Mouse (Mus musculus): ENCODE measurements at regions not wholly inside any gene's neighbourhood (a gene's known extent, or its start where the extent isn't known, plus 50 kb on each side); places are given as distances from the start of the nearest gene placed in this dataset.
A peak's percentile ranks its signal among the peaks of the same experiment; 100 is the strongest.

DNA sequence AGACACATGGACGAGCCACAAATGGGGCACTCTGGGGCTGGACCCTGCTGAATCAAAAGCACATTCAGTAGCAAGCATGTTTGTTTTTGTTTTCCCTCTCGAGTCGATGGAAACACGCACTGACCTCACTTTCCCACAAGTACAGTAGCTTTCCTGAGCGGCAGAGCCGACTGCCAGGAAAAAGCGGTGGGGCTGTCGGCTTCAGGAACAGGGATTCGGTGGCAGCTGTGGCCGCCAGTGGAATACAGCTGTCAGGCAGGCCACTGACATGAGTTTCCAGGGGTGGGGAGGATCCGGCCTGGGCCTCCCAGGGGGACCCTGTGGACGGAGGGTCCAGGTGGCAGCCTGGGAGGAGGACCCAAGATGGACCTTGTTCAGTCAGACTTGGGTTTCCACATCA is 157.0 kb downstream of the Fgf18 start:
- no peak for DNase-seq (ENCODE audit: low read depth, low spot score)

DNA sequence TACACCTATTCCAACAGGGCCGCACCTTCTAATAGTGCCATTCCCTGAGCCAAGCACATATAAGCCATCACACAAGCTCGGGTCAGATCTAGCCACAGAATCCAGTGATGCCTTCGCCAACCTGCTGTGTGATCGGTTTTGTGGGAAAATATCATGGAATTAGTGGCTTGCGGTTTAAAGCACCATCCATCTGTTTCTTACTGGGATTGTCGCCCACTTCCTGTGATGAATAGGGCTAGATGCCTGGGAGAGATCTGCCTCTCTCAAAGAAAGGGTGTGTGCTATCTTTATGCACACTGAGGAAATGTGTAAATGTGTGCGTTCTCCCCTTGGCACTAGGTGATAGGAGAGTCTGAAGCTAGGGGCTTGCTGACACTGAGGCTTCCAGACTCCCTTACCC is 154.5 kb upstream of the Smim23 start:
- DNase-seq (ENCODE audit: low read depth, low spot score), result no peak

DNA sequence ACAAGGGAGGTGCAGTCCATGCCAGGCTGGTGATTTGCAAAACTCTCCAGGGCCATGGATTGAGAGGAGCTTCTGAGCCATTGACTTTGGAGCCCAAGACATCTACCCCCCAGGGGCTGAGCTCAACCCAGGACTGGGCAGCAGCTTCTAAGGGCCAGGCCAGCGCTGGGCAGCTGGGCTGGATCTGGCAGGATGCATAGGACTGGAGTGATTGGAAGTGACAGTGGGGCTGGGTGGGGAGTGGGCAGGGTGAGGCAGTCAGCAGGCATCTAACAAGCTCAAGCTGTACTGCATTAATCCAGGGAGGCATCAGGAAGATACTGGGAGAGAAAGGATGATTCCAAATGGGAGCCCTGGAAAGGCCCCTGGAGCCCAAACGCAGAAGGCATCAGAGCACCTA is 152.2 kb upstream of the Smim23 start:
- no peak for DNase-seq (ENCODE audit: low read depth, low spot score)

DNA sequence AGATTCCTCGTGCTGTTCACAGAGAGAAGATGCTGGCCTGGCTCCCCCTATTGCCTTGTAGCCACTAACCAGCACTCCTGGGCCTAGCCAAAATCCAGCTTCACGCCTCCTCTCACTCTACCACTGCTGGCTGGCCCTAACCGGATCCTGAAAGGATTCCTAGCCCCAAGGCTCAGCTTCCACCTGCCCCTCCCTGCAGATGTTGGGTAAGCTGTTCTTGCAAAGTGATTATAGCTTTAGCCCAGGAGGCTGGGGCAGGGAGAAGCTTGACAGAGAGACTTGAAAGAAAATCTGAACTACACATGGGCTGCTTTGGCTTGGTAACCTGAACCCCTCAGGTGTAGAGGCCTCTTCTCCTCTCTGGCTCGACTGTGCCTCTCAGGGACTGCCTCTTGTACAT is 149.0 kb upstream of the Smim23 start:
- DNase-seq (ENCODE audit: low read depth, low spot score), result no peak

DNA sequence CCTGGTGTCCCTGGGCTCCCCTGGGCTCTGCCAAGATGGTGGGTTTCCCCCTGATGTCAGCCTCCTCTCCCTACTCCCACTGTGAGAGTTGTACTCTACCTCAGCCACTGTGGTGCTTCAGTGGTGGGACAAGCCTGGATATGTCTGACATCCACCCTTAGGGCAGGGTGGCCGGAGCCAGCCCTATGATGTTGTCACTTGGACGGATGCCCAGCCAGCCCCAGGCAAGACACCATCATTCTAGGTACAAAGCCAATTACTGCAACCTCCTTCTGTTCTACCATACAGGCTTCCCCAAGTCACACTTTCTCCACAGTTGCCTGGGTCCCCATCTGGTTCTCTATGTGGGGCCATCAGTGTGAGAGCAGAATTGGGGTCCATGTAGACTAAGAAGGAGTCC is 141.0 kb upstream of the Smim23 start:
- peak; percentile 35 for DNase-seq (ENCODE audit: low read depth, low spot score)

DNA sequence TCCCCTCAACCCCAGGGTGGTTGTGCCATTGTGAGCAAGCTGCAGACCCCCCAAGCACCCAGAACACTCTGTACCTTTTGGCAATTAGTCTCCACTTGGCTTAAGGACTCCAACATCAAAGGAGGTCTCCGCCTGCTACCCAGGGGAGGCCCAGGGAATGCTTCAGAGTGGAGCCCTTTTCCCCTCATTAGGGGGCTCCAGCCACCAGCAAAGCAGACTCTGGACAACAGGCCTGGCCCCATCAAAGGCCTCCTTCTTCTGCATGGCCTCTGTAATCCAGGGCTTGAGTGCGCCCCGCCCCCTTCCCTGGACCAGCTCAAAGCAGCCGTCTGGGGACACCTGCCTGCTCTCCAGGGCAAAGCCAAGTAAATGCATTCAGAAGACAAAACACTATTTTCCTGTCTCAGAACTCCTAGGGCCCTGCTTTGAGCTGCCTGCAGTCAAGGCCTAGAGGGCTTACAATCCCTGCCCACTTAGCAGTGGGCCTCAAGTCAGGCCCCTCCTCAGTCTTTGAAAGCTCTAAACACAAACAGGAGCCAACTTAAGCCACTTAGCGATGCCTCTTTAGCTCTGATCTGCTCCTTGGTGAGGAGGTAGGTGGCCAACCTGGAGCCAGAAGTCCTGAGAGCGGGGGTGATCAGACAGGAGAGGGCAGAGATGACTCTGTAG is 139.4 kb upstream of the Smim23 start:
- DNase-seq (ENCODE audit: low read depth, low spot score), result no peak

DNA sequence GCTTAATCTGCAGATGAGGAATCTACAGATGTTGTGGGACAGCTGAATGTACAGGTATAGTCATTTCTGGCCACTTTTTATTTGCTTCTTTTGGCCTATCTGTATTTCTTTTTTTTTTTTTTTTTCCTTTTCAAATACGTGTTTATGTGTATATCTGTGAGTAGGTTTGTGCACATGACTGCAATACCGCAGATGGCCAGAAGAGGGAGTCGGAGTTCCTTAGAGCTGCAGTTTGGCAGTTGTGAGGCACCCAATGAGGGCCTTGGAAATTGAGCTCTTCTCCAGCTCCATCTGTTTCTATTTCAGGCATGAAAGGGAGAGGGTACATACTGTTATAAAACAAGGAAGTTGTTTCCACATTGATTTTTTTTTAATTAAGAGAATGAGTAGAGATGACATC is 137.2 kb upstream of the Smim23 start:
- peak; percentile 20 for DNase-seq (ENCODE audit: low read depth, low spot score)

DNA sequence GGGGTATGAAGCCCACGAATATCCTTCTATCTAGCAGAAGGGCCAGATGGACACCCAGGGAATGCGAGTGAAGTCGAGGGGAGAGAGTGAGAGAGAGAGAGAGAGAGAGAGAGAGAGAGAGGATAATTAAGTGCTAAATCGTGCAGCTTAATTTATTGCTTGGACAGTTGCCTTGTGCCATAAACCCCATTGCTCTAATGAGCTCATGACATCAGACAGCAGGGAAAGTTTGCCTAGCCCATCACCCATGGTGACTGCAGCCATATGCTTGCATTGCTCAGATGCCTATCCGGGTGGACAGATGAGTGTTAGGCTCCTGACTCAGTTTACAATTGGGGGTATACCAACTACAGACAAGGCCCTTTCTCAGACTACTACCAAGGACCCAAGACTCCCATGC is 134.6 kb upstream of the Smim23 start:
- DNase-seq (ENCODE audit: low read depth, low spot score), result no peak

DNA sequence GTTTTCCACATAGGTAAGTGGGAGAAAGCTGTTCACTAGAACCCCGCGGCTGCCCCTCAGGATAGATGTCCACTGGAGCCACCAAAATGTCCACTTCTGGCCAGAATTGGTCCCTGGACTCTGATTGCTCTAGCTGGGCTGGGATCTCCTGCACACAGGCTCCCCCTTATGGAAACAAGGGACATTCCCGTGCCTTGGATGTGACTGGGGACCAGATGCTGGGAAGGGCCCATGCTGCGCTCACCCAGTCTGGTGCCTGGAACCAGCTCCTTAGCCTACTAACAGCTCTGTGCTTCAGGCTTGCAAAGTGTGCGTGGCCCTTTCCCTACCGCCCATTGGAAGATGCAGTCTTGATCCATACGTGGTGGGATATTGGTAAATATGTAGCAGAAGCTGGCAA is 132.6 kb upstream of the Smim23 start:
- peak; percentile 54 for DNase-seq (ENCODE audit: low read depth, low spot score)

DNA sequence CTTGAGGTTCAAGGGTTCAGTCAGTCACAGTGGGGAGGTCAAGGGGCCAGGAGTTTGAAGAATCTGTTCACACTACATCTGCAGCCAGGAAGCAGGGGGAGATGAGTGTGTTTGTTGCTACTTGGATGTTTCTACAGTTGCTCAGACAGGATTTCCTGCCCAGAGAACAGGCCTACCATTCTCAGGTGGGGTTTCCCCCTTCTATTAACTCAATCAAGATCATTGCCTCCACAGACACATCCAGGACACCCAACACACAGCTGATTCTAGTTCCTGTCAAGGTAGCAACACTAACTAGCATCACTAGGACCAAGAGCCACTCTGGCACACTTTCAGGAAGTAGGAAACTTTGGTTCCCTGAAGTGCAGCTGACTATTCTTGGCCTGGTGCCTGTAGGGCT is 127.9 kb upstream of the Smim23 start:
- no peak for DNase-seq (ENCODE audit: low read depth, low spot score)

DNA sequence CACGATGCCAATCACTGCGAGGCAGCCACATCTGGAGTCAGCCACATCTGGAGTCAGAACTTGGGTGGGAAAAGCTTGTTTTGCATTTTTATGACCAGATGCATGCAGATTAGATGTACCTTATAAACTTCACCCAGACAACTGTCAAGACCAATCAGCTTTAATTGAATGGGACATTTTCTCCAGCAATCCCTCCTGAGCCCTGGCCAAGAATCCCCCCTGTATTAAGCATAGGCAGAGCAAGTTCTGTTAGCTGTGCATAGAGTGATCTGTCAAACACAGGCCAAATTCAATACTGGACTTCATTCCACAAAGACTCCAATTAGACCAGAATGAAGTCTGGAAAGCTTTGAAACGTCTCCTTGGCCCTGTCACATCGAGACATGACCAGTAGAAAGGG is 123.7 kb upstream of the Smim23 start:
- no peak for DNase-seq (ENCODE audit: low read depth, low spot score)

DNA sequence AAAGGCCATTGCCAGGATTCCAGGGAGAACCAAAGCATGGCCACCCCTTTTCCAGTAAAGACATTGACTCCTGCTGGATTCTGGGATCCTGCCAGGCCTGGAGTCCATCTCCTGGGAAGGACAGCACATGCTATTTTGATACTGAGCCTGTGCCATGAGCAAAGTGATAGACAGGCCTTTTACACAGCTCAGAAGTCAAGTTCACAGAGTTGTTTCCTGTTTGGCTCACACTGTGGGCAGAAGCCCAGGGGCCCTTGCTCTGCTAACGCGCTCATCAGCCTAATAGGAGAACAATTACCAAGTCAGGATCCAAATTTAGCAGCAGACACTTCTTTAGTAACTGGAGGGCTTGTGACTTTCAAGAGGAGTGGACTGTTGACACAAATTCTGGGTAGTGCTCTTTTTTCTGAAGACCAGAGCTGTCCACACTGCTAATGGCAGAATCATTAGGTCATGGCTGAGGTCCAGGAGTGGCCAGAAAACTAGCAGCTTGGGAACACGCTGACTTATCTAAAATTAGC is 122.1 kb upstream of the Smim23 start:
- no peak for DNase-seq (ENCODE audit: low read depth, low spot score)

DNA sequence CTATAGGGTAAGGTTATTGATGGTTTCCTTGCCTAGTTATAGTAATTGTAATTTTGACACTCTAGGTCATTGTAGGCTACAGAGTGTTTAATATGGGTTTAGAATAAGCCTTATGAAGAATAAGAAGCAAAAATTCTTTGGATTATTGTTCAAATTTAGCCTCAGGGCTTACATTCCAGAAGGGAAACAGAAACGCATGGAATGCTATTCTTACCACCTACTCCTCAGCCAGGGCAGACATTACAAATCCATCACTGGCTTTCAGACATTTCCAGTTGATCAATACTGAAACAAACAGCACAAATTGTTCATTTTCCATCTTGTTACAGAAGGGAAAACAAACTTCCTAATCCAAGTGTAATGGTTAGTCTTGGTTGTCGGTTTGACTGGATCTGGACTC is 120.7 kb upstream of the Smim23 start:
- peak; percentile 59 for DNase-seq (ENCODE audit: low read depth, low spot score)

DNA sequence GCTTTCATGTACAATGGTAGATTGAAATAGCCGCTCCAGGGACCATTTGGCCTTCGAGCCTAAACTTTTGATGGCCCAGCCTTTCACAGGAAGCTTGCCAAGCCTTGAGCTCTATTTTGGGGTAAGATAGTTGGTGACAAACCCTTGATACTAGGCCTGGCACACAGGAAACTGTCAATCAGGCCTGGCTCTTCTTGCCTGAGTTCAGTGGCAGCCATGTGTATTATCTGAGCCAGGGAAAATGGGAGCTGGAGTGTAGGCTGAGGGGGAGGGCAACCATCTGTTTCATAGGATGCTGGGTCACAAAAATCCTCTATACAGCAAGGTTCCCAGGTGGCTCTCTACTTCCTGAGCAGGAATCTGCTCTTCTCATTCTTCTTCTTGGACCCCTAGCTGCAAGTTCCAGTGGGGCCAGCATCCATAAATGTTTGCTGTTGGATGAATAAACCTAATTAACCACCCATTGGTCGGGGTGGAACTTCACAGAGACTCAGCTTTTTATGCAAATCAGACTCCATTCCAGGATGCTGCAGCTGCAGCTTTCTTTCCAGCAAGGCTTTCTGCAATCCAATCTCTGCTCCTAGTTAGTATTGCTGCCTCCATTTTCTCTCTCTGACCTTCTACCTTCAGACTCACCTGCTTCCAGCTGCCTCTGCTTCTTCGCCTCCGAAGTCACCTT is 117.1 kb upstream of the Smim23 start:
- DNase-seq (ENCODE audit: low read depth, low spot score), result no peak

DNA sequence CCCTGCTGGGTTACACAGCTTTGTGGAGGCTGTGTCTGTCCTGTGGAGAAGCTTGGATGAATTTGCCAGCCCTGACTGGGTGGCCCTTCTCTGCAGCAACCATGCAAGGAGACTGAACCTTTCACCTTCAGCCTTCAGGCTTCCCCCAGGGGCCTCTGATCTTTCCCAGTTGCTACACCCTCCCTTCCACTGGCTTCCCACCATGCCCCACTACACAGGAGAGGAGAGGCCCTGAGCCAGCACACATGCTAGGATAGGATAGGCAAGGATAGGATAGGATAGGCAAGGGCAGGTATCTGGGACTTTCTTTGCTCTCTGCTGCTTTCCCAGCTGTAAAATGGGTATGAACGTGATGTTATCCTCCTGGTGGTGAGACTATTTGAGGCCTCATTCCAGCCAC is 114.7 kb upstream of the Smim23 start:
- no peak for DNase-seq (ENCODE audit: low read depth, low spot score)

DNA sequence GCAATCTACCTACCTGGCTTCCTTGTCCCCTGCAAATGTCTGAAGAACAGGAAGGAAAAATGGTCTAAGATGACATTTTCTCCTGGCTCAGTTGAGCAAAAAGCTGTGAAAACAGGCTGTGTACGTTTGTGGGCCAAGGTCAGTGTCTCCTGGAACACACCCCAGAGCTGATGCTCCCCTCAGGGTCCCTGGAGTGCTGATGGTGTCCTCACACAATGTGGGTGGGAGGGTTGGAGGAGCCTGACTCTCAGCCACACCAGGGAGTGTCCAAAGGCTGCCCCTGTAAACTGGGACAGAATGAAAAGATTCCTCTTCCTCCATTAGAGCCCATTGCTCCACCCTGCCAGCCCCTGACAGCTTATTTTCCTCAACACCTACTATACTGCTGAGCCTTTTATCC is 112.8 kb upstream of the Smim23 start:
- DNase-seq (ENCODE audit: low read depth, low spot score), result no peak

DNA sequence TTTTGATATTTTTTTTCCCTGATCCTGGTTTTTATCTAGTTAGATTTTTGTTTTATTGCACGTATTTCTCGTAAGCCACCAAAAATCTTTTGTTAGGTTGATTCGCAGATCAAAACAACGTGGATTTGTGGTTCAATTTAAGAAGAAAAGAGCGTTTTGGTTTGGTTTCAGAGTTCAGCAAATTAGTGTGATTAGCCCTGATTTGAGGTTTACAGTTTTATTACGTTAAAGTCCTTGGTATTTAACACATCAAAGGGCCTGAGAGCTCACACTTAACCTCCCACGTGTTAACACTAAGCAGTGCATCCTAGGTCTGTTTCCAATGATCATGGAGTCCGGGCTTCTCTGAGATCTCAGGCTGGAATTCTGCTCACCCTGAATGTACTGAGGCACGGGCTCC is 107.5 kb upstream of the Smim23 start:
- no peak for DNase-seq (ENCODE audit: low read depth, low spot score)

DNA sequence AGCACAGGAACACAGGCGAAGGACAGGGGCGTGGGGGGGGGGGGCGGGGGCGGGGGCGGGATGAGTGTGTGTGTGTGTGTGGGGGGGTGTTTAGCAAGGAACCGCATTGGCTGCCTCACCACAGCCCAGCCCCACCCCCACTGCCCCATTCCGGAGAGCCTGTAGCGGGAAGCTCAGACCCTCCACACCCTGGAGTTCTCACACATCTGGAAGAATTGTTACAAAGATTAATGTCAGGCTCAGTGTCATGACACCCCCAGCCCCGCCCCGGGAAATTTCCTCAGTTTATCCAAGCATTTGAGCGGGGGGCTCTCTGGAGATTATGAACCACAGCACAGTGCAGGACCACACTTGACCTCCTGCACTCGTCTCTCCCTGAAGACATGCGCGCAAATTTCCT is 106.6 kb upstream of the Smim23 start:
- DNase-seq (ENCODE audit: low read depth, low spot score), result no peak

DNA sequence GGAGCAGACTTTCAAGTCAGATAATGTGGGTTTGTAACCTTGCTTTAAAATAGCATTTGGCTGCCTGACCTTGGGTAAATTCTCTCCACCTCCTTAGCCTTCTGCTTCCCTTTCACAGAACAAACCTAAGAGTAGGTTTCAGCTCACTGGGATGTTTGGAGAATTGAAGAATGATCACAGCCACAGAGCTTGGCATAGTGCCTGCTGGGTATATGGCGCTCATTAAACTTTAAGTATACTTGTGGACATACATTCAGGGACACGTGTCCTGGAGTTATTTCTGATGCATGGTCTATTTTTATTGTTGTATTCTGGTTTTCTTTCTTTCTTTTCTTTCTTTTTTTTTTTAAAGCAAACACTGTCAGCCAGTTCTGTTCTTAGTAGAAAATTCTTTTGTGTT is 104.4 kb upstream of the Smim23 start:
- DNase-seq (ENCODE audit: low read depth, low spot score), result no peak

DNA sequence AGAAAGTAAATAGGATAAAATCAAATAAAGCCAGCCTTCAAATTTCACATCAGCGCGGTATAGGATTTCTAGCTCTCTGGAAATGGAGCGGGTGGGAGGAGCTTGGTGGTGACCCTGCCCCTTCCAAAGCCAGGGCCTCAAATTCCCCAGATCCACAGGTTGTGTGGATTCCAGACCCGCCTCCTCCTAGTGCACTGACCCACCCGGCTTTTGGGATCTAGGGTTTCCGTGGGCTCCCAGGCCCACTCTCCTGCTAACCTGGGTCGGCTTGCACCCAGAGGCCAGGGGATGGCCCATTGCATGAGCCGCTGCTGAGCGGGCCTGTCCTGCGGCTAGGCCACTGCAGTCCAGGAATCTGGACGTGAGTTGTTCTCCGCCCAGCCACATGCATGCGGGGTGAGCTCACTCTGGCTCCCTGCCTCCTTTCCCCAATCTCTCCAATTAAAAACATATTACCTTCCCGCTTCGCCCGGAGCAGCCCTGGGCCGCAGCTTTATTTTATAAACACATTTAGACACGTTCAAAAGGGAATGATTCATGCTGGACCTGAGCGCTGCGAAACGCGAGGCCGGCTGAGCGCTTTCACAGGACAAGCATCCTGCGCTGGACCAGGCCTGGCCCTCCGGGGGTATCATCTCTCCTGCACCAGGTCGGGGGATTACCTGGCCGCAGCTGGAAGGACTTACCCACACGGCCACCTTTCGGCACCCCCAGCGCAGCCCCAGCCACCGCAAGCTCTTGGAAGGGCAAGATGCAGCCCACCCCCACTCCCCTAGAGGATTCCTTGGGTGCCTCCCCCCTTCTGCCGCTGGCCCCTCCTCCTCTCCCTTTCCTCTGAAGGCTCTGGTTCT is 101.2 kb upstream of the Smim23 start:
- DNase-seq (ENCODE audit: low read depth, low spot score), result peak; percentile 73

DNA sequence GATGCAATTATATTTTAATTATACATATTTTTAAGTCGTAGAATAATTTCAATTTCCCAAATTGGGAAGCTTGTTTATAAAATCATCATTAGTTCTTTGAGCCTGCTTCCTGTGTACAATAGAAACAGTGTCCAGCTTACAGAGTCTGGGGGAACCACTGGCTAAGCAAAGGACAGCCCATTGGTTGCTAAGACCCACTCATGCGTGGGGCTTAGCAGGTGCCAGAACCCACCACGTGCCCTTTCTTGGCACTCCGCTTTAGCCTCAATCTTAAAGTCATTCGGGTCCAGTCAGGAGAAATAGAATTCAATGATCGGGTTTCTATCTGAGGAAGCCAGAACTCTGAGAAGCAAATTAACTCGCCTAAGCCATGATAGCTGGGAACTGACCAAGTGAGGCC is 100.5 kb upstream of the Smim23 start:
- no peak for DNase-seq (ENCODE audit: low read depth, low spot score)

DNA sequence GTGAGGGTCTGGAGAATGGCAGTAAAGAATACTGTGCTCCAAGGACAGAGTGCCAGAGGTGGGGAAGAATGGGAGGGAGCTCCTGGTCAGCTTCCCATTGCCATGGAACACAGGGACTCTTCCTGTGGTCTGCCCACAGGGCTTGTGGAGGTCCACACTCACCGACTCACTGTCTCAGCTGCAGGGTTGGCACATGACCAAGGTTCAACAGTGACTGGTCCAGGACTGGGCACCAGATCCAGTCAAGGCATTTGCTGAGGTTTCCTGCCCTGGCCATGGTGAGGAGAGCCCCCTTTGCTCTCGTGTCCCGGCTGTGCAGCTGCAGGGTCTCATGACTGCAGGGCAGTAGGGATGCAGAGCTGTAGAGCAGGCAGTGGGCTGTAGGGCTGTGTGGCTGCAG is 88.7 kb upstream of the Smim23 start:
- peak; percentile 16 for DNase-seq (ENCODE audit: low read depth, low spot score)

DNA sequence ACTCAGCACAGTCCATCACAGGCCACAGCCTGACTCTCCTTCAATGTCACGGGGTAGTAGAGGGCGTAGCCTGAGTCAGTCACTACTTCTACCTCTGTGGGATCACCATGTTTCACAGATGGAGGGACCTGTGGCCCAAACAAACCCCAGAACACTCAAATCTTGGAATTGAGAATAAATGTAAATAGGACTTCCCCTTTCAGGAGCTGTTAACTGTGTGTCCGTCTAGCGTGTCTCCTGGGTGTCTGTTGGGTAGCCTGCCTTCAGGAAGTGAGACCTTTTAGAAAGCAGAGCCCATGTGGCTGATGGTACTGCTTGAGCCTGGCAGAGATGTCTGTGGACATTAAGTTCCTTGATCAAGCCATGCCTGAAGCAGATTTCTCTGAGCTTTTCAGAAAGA is 87.4 kb upstream of the Smim23 start:
- DNase-seq (ENCODE audit: low read depth, low spot score), result no peak
